Mouse (Mus musculus) embryonic facial prominence, embryonic 11.5 days (tissue): ENCODE measurements at regions not wholly inside any gene's neighbourhood (a gene's known extent, or its start where the extent isn't known, plus 50 kb on each side); places are given as distances from the start of the nearest gene placed in this dataset.

Source experiments
- ATAC-seq: fragments of 200-750 bp; cut with Nextera tagmentation; replicated peaks from 2 replicates; pipeline ENCODE4 v1.8.0; 2017; ENCODE audit warnings: low read depth; ENCODE audit not compliant: insufficient number of reproducible peaks, low FRiP score, low TSS enrichment
- DNase-seq: peaks from one replicate; pipeline ENCODE4 v3.0.0-alpha.2; 2015; ENCODE audit warnings: low spot score
- H3K27ac ChIP-seq: fragments of 300-500 bp; sonication (generic); replicated peaks from 2 replicates; pipeline ENCODE4 v1.5.1; 2014; ENCODE audit warnings: mild to moderate bottlenecking, low read depth, low read length, control low read depth
- H3K27me3 ChIP-seq: fragments of 300-500 bp; sonication (generic); 2 replicates; pipeline ENCODE4 v1.6.1; 2014; ENCODE audit warnings: mild to moderate bottlenecking, low read length, moderate library complexity, mixed read lengths; ENCODE audit not compliant: control insufficient read depth, insufficient read depth
- H3K36me3 ChIP-seq: fragments of 300-500 bp; sonication (generic); replicated peaks from 2 replicates; pipeline ENCODE4 v1.6.1; 2014; ENCODE audit warnings: low read depth, mild to moderate bottlenecking, low read length, moderate library complexity, mixed read lengths; ENCODE audit not compliant: control insufficient read depth, insufficient read depth
- H3K4me1 ChIP-seq: fragments of 300-500 bp; sonication (generic); 2 replicates; pipeline ENCODE4 v1.6.1; 2014; ENCODE audit warnings: low read length, mixed read lengths; ENCODE audit not compliant: control insufficient read depth, insufficient read depth
- H3K4me2 ChIP-seq: fragments of 300-500 bp; sonication (generic); 2 replicates; pipeline ENCODE4 v1.6.1; 2014; ENCODE audit warnings: low read depth, mild to moderate bottlenecking, control low read depth, low read length, moderate library complexity
- H3K4me3 ChIP-seq: fragments of 300-500 bp; sonication (generic); 2 replicates; pipeline ENCODE4 v1.5.1; 2014; ENCODE audit warnings: low read depth, low read length, control low read depth
- H3K9ac ChIP-seq: fragments of 300-500 bp; sonication (generic); replicated peaks from 2 replicates; pipeline ENCODE4 v1.6.1; 2014; ENCODE audit warnings: mild to moderate bottlenecking, control low read depth, low read length
- H3K9me3 ChIP-seq: fragments of 300-500 bp; sonication (generic); replicated peaks from 2 replicates; pipeline ENCODE4 v1.6.1; 2016; ENCODE audit warnings: mild to moderate bottlenecking, low read length, inconsistent platforms, mixed read lengths; ENCODE audit not compliant: control insufficient read depth
- WGBS: fragments of 180-500 bp; shearing (Covaris S2); extraction: QIAGEN DNeasy Blood & Tissue Kit; methylation state at CpG from one replicate; pipeline ENCODE4 v1.1.7; 2014; 5-methylcytosine and 5-hydroxymethylcytosine counted together

GRCm38 (mm10) chr6:139248920-139249547 lies 252.7 kb downstream of the Rergl start:
- no peaks in the 10 kb centered on the region for H3K36me3 ChIP-seq
- no peak overlapping the region for H3K27ac ChIP-seq
- no peaks in the 10 kb centered on the region for H3K4me1 ChIP-seq
- no peak overlapping the region for H3K9ac ChIP-seq
- WGBS, result 31% methylated on average over 11 of the region's 11 CpGs
- ATAC-seq (peak; percentile 75), DNase-seq (peak; percentile 81)
- no peak overlapping the region for H3K4me2 ChIP-seq
- H3K9me3 ChIP-seq, result no peaks in the 10 kb centered on the region
- no peak overlapping the region for H3K4me3 ChIP-seq
- no peaks in the 10 kb centered on the region for H3K27me3 ChIP-seq

GRCm38 (mm10) chr6:139226127-139226526 lies 275.6 kb downstream of the Rergl start:
- H3K4me2 ChIP-seq, result no peak overlapping the region
- no peaks in the 10 kb centered on the region for H3K9me3 ChIP-seq
- WGBS, result 78% methylated on average over 1 of the region's 1 CpGs
- no peak overlapping the region for H3K27ac ChIP-seq
- ATAC-seq, result no peak
- DNase-seq, result no peak
- H3K27me3 ChIP-seq, result no peaks in the 10 kb centered on the region
- H3K4me3 ChIP-seq, result no peak overlapping the region
- H3K9ac ChIP-seq, result no peak overlapping the region
- no peaks in the 10 kb centered on the region for H3K36me3 ChIP-seq
- no peaks in the 10 kb centered on the region for H3K4me1 ChIP-seq

- Histone ChIP-seq H3K36me3 (no peaks in the 10 kb centered on the region), H3K27ac (no peak overlapping the region), H3K4me2 (no peak overlapping the region), H3K9ac (no peak overlapping the region), H3K4me1 (no peaks in the 10 kb centered on the region), H3K4me3 (no peak overlapping the region), H3K9me3 (no peaks in the 10 kb centered on the region), H3K27me3 (no peaks in the 10 kb centered on the region)
- WGBS, result 62% methylated on average over 3 of the region's 3 CpGs
- no peak for ATAC-seq
- no peak for DNase-seq
Observed at GRCm38 (mm10) chr6:139214488-139214887, 287.3 kb downstream of the Rergl start.

GRCm38 (mm10) chr6:139210256-139210655 lies 291.5 kb downstream of the Rergl start:
- no peak overlapping the region for H3K9ac ChIP-seq
- H3K4me1 ChIP-seq, result no peaks in the 10 kb centered on the region
- no peak for ATAC-seq
- no peaks in the 10 kb centered on the region for H3K9me3 ChIP-seq
- no peaks in the 10 kb centered on the region for H3K36me3 ChIP-seq
- H3K4me2 ChIP-seq, result no peak overlapping the region
- DNase-seq, result no peak
- WGBS, result 70% methylated on average over 2 of the region's 2 CpGs
- no peak overlapping the region for H3K4me3 ChIP-seq
- no peaks in the 10 kb centered on the region for H3K27me3 ChIP-seq
- no peak overlapping the region for H3K27ac ChIP-seq

GRCm38 (mm10) chr6:139198601-139199000 lies 303.2 kb downstream of the Rergl start:
- Histone ChIP-seq H3K9ac (no peak overlapping the region), H3K9me3 (no peaks in the 10 kb centered on the region), H3K4me1 (no peaks in the 10 kb centered on the region), H3K36me3 (no peaks in the 10 kb centered on the region), H3K4me2 (no peak overlapping the region), H3K27me3 (no peaks in the 10 kb centered on the region), H3K27ac (no peak overlapping the region), H3K4me3 (no peak overlapping the region)
- 84% methylated on average over 4 of the region's 4 CpGs for WGBS
- DNase-seq, result no peak
- ATAC-seq, result no peak

- H3K27ac ChIP-seq, result no peak overlapping the region
- no peaks in the 10 kb centered on the region for H3K9me3 ChIP-seq
- no peak overlapping the region for H3K4me2 ChIP-seq
- no peak overlapping the region for H3K4me3 ChIP-seq
- H3K4me1 ChIP-seq, result no peaks in the 10 kb centered on the region
- ATAC-seq, result no peak
- WGBS, result 77% methylated on average over 8 of the region's 8 CpGs
- no peak overlapping the region for H3K9ac ChIP-seq
- H3K36me3 ChIP-seq, result no peaks in the 10 kb centered on the region
- no peak for DNase-seq
- no peaks in the 10 kb centered on the region for H3K27me3 ChIP-seq
Observed at GRCm38 (mm10) chr6:139186431-139186830, 315.3 kb downstream of the Rergl start.

GRCm38 (mm10) chr6:139160352-139160751 lies 341.4 kb downstream of the Rergl start:
- Histone ChIP-seq H3K4me2 (no peak overlapping the region), H3K36me3 (no peaks in the 10 kb centered on the region), H3K27ac (no peak overlapping the region), H3K9ac (no peak overlapping the region), H3K9me3 (no peaks in the 10 kb centered on the region), H3K4me3 (no peak overlapping the region), H3K27me3 (no peaks in the 10 kb centered on the region), H3K4me1 (no peaks in the 10 kb centered on the region)
- ATAC-seq (no peak), DNase-seq (no peak)
- WGBS, result 91% methylated on average over 6 of the region's 6 CpGs

- H3K4me1 ChIP-seq, result no peaks in the 10 kb centered on the region
- H3K4me2 ChIP-seq, result no peak overlapping the region
- no peak for ATAC-seq
- no peaks in the 10 kb centered on the region for H3K27me3 ChIP-seq
- WGBS, result 79% methylated on average over 4 of the region's 4 CpGs
- no peaks in the 10 kb centered on the region for H3K9me3 ChIP-seq
- no peak overlapping the region for H3K9ac ChIP-seq
- no peak overlapping the region for H3K27ac ChIP-seq
- no peak overlapping the region for H3K4me3 ChIP-seq
- no peaks in the 10 kb centered on the region for H3K36me3 ChIP-seq
- DNase-seq, result no peak
Observed at GRCm38 (mm10) chr6:139159741-139160140, 342.0 kb downstream of the Rergl start.
